Mouse (Mus musculus): ENCODE measurements around the gene Lsm2. TPM values are rescaled to one million over a fixed set of nuclear protein-coding genes. Genes with fewer than 3 reads are reported as not detected.
"Not testable (repeated sequence)": the region's sequence is repeated elsewhere in the genome, so short reads cannot be mapped to it uniquely, and the experiment has no call there.

The Lsm2 gene
- total RNA-seq, 1 experiment from 2014 or later, result 10.1 TPM

GRCm38 (mm10) chr17:34953904-34954303 lies 27.8 kb upstream of the Lsm2 start:
- no peak for ATAC-seq (ENCODE audit: extremely low read depth, insufficient number of reproducible peaks, low FRiP score, poor library complexity, severe bottlenecking)

GRCm38 (mm10) chr17:34954831-34955230 lies 26.8 kb upstream of the Lsm2 start:
- no peak for ATAC-seq (ENCODE audit: extremely low read depth, insufficient number of reproducible peaks, low FRiP score, poor library complexity, severe bottlenecking)

- ATAC-seq (ENCODE audit: extremely low read depth, insufficient number of reproducible peaks, low FRiP score, poor library complexity, severe bottlenecking), result no peak
Measured at GRCm38 (mm10) chr17:34955884-34956283, 25.8 kb upstream of the Lsm2 start.

- ATAC-seq (ENCODE audit: extremely low read depth, insufficient number of reproducible peaks, low FRiP score, poor library complexity, severe bottlenecking), result no peak
Measured at GRCm38 (mm10) chr17:34956340-34956739, 25.3 kb upstream of the Lsm2 start.

GRCm38 (mm10) chr17:34957291-34957690 lies 24.4 kb upstream of the Lsm2 start:
- ATAC-seq (ENCODE audit: extremely low read depth, insufficient number of reproducible peaks, low FRiP score, poor library complexity, severe bottlenecking), result not testable (repeated sequence)

GRCm38 (mm10) chr17:34957966-34958365 lies 23.7 kb upstream of the Lsm2 start:
- not testable (repeated sequence) for ATAC-seq (ENCODE audit: extremely low read depth, insufficient number of reproducible peaks, low FRiP score, poor library complexity, severe bottlenecking)

- ATAC-seq (ENCODE audit: extremely low read depth, insufficient number of reproducible peaks, low FRiP score, poor library complexity, severe bottlenecking), result peak; percentile 4; the same call in 1 of the 2 replicates
Measured at GRCm38 (mm10) chr17:34958734-34959129, 22.9 kb upstream of the Lsm2 start.

GRCm38 (mm10) chr17:34959130-34959778 lies 22.4 kb upstream of the Lsm2 start, which contains the start of gene Hspa1b:
Gene Hspa1b, minus strand, starts transcription at chr17:34959238.
- peak; percentile 89 for ATAC-seq (ENCODE audit: extremely low read depth, insufficient number of reproducible peaks, low FRiP score, poor library complexity, severe bottlenecking)

GRCm38 (mm10) chr17:34959881-34960515 lies 21.7 kb upstream of the Lsm2 start:
- no peak for ATAC-seq (ENCODE audit: extremely low read depth, insufficient number of reproducible peaks, low FRiP score, poor library complexity, severe bottlenecking)

GRCm38 (mm10) chr17:34960702-34961493 lies 20.8 kb upstream of the Lsm2 start:
- no peak for ATAC-seq (ENCODE audit: extremely low read depth, insufficient number of reproducible peaks, low FRiP score, poor library complexity, severe bottlenecking)

- ATAC-seq (ENCODE audit: extremely low read depth, insufficient number of reproducible peaks, low FRiP score, poor library complexity, severe bottlenecking), result no peak
Measured at GRCm38 (mm10) chr17:34962125-34962524, 19.5 kb upstream of the Lsm2 start.

- no peak for ATAC-seq (ENCODE audit: extremely low read depth, insufficient number of reproducible peaks, low FRiP score, poor library complexity, severe bottlenecking)
Measured at GRCm38 (mm10) chr17:34962841-34963240, 18.8 kb upstream of the Lsm2 start.

GRCm38 (mm10) chr17:34964640-34965049 lies 17.0 kb upstream of the Lsm2 start:
- ATAC-seq (ENCODE audit: extremely low read depth, insufficient number of reproducible peaks, low FRiP score, poor library complexity, severe bottlenecking), result no peak

GRCm38 (mm10) chr17:34965627-34966026 lies 16.0 kb upstream of the Lsm2 start:
- no peak for ATAC-seq (ENCODE audit: extremely low read depth, insufficient number of reproducible peaks, low FRiP score, poor library complexity, severe bottlenecking)

GRCm38 (mm10) chr17:34969822-34970221 lies 11.8 kb upstream of the Lsm2 start, which contains the start of gene Gm20481:
Gene Gm20481, plus strand, starts transcription at chr17:34969912.
- ATAC-seq (ENCODE audit: extremely low read depth, insufficient number of reproducible peaks, low FRiP score, poor library complexity, severe bottlenecking), result not testable (repeated sequence)

GRCm38 (mm10) chr17:34970850-34971249 lies 10.8 kb upstream of the Lsm2 start:
- not testable (repeated sequence) for ATAC-seq (ENCODE audit: extremely low read depth, insufficient number of reproducible peaks, low FRiP score, poor library complexity, severe bottlenecking)

GRCm38 (mm10) chr17:34971694-34972068 lies 10.0 kb upstream of the Lsm2 start:
- ATAC-seq (ENCODE audit: extremely low read depth, insufficient number of reproducible peaks, low FRiP score, poor library complexity, severe bottlenecking), result not testable (repeated sequence)

- ATAC-seq (ENCODE audit: extremely low read depth, insufficient number of reproducible peaks, low FRiP score, poor library complexity, severe bottlenecking), result peak; percentile 86
Measured at GRCm38 (mm10) chr17:34972069-34972749, 9.5 kb upstream of the Lsm2 start, which contains the start of the genes Hspa1a and Hspa1l. Gene Hspa1a, minus strand, starts transcription at chr17:34972156. Gene Hspa1l, plus strand, starts transcription at chr17:34972703.

Measured in neutrophil, adult 5-6 weeks (primary cell).